Mouse (Mus musculus): ENCODE results near the gene Gm10382.
"Not testable (repeated sequence)": the region's sequence is repeated elsewhere in the genome, so short reads cannot be mapped to it uniquely, and the experiment has no call there.

The Gm10382 gene

GRCm38 (mm10) chr5:125384512-125385214 lies 4.5 kb upstream of the Gm10382 start:
- ChIA-PET CTCF (interaction anchor here in 3 of 4 experiments (0.6 to 2.1 kb wide), 6 partner anchors 13 to 370 kb away, joined by 3 to 9 read pairs (median 4); no protein-coding TSS in a partner anchor), POLR2A (interaction anchor here (0.6 to 6.3 kb wide), 40 partner anchors 9 to 192 kb away, joined by 3 to 107 read pairs (median 5); partner anchors contain the start of genes Bri3bp (in 2 of the 4), Scarb1 (in 2 of the 4) and Dhx37 (in 1 of the 4))

GRCm38 (mm10) chr5:125385215-125385940 lies 3.7 kb upstream of the Gm10382 start:
- POLR2A ChIA-PET, result interaction anchor here (0.6 to 6.3 kb wide), 32 partner anchors 8 to 329 kb away, joined by 3 to 107 read pairs (median 5); partner anchors contain the start of genes Bri3bp (in 2 of the 4) and Scarb1 (in 2 of the 4)
- CTCF ChIA-PET, result interaction anchor here in 2 of 4 experiments (1.1 to 2.0 kb wide), 2 partner anchors 14 to 17 kb away, joined by 3 to 6 read pairs; no protein-coding TSS in a partner anchor

DNA sequence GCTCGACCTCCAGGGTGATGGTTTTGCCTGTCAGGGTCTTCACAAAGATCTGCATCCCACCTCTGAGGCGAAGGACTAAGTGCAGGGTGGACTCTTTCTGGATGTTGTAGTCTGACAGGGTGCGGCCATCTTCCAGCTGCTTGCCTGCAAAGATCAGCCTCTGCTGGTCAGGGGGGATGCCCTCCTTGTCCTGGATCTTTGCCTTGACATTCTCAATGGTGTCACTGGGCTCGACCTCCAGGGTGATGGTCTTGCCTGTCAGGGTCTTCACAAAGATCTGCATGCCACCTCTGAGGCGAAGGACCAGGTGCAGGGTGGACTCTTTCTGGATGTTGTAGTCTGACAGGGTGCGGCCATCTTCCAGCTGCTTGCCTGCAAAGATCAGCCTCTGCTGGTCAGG lies 1.8 kb upstream of the Gm10382 start:
- POLR2A ChIA-PET, CTCF ChIA-PET: not testable (repeated sequence)

- POLR2A ChIA-PET, result interaction anchor here (0.6 to 2.2 kb wide), 22 partner anchors 9 to 152 kb away, joined by 3 to 39 read pairs (median 5); partner anchors contain the start of genes Bri3bp (in 1 of the 4) and Dhx37 (in 1 of the 4)
- CTCF ChIA-PET, result interaction anchor here in 1 of 4 experiments (0.6 kb wide), 1 partner anchor 103 kb away, joined by 11 read pairs; no protein-coding TSS in a partner anchor
These were observed 597 bp upstream of the Gm10382 start for GRCm38 (mm10) chr5:125388358-125389092.

GRCm38 (mm10) chr5:125389579-125390441 lies 688 bp downstream of the Gm10382 start, which contains the start of gene Ubc:
TSS of gene Ubc (minus strand) at chr5:125390202.
- ChIA-PET POLR2A (interaction anchor here (0.5 to 2.2 kb wide), 43 partner anchors 9 to 153 kb away, joined by 3 to 39 read pairs (median 5); partner anchors contain the start of genes Bri3bp (in 2 of the 4) and Dhx37 (in 1 of the 4)), CTCF (no interaction called here)

DNA sequence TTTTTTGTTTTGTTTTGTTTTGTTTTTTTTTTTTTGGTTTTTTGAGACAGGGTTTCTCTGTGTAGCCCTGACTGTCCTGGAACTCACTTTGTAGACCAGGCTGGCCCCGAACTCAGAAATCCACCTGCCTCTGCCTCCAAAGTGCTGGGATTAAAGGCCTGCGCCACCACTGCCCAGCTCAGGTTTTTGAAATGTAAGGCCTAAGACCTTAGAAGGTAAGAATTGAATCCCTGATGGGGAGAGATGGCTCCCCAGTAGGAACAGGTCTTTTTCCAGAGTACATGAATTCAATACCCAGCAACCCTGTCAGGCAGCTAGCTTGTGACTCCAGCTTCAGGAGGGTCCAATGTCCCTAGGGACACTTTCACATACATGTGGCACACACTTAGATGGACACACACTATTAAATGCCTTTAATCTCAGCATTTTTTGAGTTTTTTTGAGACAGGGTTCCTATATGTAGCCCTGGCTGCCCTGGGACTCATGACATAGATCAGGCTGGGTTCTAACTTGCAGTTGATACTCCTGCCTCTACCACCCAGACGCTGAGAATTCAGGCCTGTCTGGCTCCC lies 1.9 kb downstream of the Gm10382 start:
- CTCF ChIA-PET, result interaction anchor here in 1 of 4 experiments (1.0 kb wide), 1 partner anchor 15 kb away, joined by 3 read pairs; no protein-coding TSS in a partner anchor
- POLR2A ChIA-PET, result interaction anchor here in 3 of 4 experiments (0.7 to 7.2 kb wide), 20 partner anchors 8 to 132 kb away, joined by 3 to 295 read pairs (median 51); partner anchors contain the start of genes Bri3bp (in 2 of the 3), Dhx37 (in 2 of the 3) and Scarb1 (in 1 of the 3)

DNA sequence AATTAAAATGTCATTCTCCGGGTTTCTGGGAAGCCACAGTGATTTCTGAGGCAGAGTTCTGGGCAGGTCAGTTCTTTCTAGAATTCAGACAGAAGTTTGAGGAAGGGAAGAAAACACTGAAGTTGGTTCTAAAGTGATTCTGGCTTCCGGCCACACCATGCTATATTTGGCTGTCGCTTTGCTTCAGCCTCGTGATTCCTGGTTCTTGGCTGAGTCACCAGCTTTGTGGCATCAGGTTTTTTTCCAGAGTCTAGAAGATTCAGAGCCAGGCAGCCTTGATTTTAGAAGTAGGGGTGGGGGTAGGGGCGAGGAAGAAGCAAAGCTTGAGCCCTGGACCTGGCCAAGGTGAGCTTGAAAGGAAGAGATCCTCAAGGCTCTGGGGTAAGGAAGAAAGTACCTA lies 2.5 kb downstream of the Gm10382 start:
- ChIA-PET CTCF (interaction anchor here in 1 of 4 experiments (1.0 to 1.2 kb wide), 3 partner anchors 14 to 118 kb away, joined by 3 read pairs; no protein-coding TSS in a partner anchor), POLR2A (interaction anchor here in 3 of 4 experiments (0.5 to 7.2 kb wide), 26 partner anchors 8 to 638 kb away, joined by 3 to 295 read pairs (median 26); partner anchors contain the start of genes Bri3bp (in 2 of the 3), Dhx37 (in 2 of the 3) and Scarb1 (in 1 of the 3))

DNA sequence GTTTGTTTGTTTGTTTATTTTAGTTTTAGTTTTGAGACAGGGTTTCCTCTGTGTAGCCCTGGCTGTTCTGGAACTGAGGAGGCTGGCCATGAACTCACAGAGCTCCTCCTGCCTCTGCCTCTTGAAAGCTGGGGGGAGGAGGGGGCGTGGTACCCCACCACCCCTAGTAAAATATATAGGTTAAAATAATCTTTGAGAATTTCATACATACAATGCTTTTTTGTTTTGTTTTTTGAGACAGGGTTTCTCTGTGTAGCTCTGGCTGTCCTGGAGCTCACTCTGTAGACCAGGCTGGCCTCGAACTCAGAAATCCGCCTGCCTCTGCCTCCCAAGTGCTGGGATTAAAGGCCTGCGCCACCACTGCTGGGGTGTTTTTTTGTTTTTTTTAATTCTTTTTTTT lies 3.1 kb downstream of the Gm10382 start:
- POLR2A ChIA-PET, result interaction anchor here (0.5 to 7.2 kb wide), 54 partner anchors 8 to 953 kb away, joined by 3 to 295 read pairs (median 8); partner anchors contain the start of genes Bri3bp (in 2 of the 4), Dhx37 (in 2 of the 4), Kmt5a (in 1 of the 4) and Scarb1 (in 1 of the 4)

GRCm38 (mm10) chr5:125392618-125392976 lies 3.5 kb downstream of the Gm10382 start:
- ChIA-PET POLR2A (interaction anchor here (0.6 to 7.2 kb wide), 84 partner anchors 9 to 968 kb away, joined by 3 to 295 read pairs (median 6); partner anchors contain the start of genes Bri3bp (in 2 of the 4), Dhx37 (in 2 of the 4), Kmt5a (in 1 of the 4) and Ncor2 (in 1 of the 4)), CTCF (interaction anchor here in 2 of 4 experiments (0.6 to 1.2 kb wide), 4 partner anchors 14 to 117 kb away, joined by 3 to 4 read pairs (median 3); no protein-coding TSS in a partner anchor)

More for the DNA sequence above, 3.1 kb downstream of the Gm10382 start:
- CTCF ChIA-PET, result interaction anchor here in 1 of 4 experiments (1.0 to 1.2 kb wide), 3 partner anchors 14 to 117 kb away, joined by 3 read pairs; no protein-coding TSS in a partner anchor

DNA sequence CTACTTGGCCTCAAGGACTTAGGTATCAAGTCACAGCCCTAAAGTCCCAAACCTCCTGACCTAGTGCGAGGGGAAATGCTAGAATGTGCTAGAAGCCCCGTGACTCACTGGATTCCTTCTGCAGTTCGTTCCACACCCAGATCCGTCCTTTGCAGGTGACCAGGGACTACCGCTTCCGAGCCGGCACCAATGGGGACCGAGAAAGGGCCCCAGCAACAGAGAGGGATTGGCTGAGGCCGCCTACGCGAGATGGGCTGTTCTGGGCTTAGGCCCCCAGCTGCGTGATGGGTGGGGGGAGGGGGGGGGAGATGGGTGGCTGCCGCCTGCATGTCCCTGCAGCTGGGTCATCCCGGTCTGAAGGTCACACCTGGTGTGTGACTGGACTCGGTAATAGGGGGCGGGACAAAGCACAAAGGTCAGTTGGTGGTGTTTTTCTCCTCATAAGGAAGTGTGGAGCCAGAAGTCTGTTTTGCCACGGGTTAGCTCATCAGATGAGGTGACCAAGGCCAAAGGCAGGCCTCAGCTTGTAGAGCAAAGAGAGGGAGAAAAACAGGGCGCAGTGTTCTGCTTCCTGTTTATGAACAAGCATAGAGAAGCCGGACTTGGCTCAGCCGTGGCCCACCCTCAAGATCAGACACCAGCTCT lies 4.0 kb downstream of the Gm10382 start:
- CTCF ChIA-PET, result interaction anchor here in 2 of 4 experiments (0.6 to 0.8 kb wide), 2 partner anchors 14 to 25 kb away, joined by 3 to 4 read pairs; no protein-coding TSS in a partner anchor
- POLR2A ChIA-PET, result interaction anchor here (0.6 to 7.2 kb wide), 103 partner anchors 8 to 969 kb away, joined by 3 to 295 read pairs (median 5); partner anchors contain the start of genes Bri3bp (in 3 of the 4), Dhx37 (in 3 of the 4), Ncor2 (in 2 of the 4) and Scarb1 (in 2 of the 4)

GRCm38 (mm10) chr5:125393622-125394603 lies 4.8 kb downstream of the Gm10382 start:
- POLR2A ChIA-PET, result interaction anchor here (0.5 to 7.2 kb wide), 109 partner anchors 8 to 1709 kb away, joined by 3 to 295 read pairs (median 5); partner anchors contain the start of genes Bri3bp (in 3 of the 4), Dhx37 (in 3 of the 4), Scarb1 (in 3 of the 4) and Ncor2 (in 2 of the 4)
- CTCF ChIA-PET, result interaction anchor here in 1 of 4 experiments (0.8 kb wide), 1 partner anchor 15 kb away, joined by 3 read pairs; no protein-coding TSS in a partner anchor

DNA sequence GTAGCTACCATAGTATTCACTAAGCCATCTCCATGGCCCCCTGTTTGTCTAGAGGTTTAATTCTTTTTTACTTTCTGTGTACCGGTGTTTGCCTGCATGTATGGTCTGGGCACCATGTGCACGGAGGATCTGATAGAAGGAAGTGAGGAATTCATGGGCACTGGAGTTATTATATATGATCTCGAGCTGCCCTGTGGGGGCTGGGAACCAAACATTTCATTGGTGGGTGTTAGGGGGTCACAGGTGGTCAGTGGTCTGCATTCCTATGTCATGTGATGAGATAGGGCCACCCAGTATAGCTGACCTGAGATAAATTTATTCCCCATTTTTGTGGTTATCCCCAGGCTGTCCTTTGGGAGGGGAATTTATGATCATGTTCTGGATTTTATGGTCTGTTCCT lies 5.9 kb downstream of the Gm10382 start:
- POLR2A ChIA-PET, result interaction anchor here in 3 of 4 experiments (0.7 to 7.2 kb wide), 24 partner anchors 8 to 205 kb away, joined by 3 to 295 read pairs (median 22); partner anchors contain the start of genes Bri3bp (in 2 of the 3) and Dhx37 (in 1 of the 3)
- CTCF ChIA-PET, result interaction anchor here in 1 of 4 experiments (0.7 kb wide), 1 partner anchor 14 kb away, joined by 3 read pairs; no protein-coding TSS in a partner anchor

GRCm38 (mm10) chr5:125400903-125401302 lies 11.8 kb downstream of the Gm10382 start:
- CTCF ChIA-PET, result interaction anchor here in 1 of 4 experiments (0.7 kb wide), 1 partner anchor 541 kb away, joined by 11 read pairs; no protein-coding TSS in a partner anchor
- POLR2A ChIA-PET, result interaction anchor here in 3 of 4 experiments (0.6 to 3.2 kb wide), 15 partner anchors 8 to 32 kb away, joined by 3 to 64 read pairs (median 4); partner anchors contain the start of genes Ubc (in 2 of the 3) and Gm10382 (in 1 of the 3)

DNA sequence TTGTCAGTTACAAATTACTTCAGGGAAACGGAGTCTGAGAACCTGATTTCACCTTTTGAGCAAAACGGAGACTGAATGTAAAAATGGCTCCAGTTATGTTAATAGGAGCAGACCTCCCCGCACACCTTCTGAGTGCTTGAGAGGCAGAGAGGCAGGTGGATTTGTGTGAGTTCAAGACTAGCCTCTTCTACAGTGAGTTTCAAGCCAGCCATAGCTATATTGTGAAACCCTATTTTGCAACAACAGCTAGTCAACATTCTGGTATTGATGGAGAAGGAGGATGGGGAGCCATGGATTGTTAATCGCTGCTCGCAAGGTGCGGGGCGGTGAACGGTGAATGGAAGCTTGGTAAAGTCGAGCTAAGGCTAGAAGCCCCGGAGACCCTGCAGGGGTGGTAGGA lies 13.4 kb downstream of the Gm10382 start:
- POLR2A ChIA-PET, result interaction anchor here (0.6 to 3.2 kb wide), 15 partner anchors 8 to 58 kb away, joined by 3 to 64 read pairs (median 5); partner anchors contain the start of genes Ubc (in 3 of the 4) and Gm10382 (in 2 of the 4)
- CTCF ChIA-PET, result no interaction called here

Data from embryonic stem cell, embryonic (primary cell).